Mouse (Mus musculus) E14TG2a.4 (cell line): ENCODE measurements around the gene Slc9a2.

Source experiments
- CTCF ChIP-seq: conservative IDR thresholded peaks from 2 replicates; pipeline ENCODE4 v1.5.1; 2014; ENCODE audit warnings: low read length
- NANOG ChIP-seq: IDR thresholded peaks from 2 replicates; pipeline ENCODE4 v1.6.1; 2014; ENCODE audit warnings: borderline replicate concordance, low read length, mixed read lengths

DNA sequence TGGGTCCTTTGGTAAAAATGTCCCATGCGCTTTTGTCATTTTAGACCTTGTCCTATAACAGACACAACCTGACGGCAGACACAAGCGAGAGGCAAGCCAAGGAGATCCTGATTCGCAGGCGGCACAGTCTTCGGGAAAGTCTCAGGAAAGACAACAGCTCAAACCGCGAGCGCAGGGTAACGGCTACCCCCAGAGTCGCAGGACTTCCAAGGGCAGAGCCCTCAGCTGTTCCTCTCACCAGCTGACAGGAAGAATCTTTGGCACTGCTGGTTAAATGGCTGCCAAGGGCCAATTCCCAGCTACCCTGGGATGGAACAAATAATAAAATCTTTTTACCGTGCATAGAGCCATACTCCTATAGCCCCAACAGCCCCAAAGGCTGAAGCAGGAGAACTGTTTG, 85.1 kb downstream of the Slc9a2 start:
- TF ChIP-seq CTCF (no peak), NANOG (no peak)
